Mouse (Mus musculus) thymus, adult 2 months (tissue): ENCODE results near the gene Spaca6.

Experiments used
- CTCF ChIP-seq: fragments of 200-500 bp; IDR thresholded peaks from 2 replicates; pipeline ENCODE4 v1.5.1; 2012; ENCODE audit warnings: mild to moderate bottlenecking, control low read depth, low read length, moderate library complexity, borderline replicate concordance; ENCODE audit not compliant: control insufficient read depth, poor library complexity, insufficient read depth; ENCODE audit errors: extremely low read depth
- POLR2A ChIP-seq: fragments of 200-500 bp; IDR thresholded peaks from 2 replicates; pipeline ENCODE4 v1.6.1; 2012; ENCODE audit warnings: mild to moderate bottlenecking, low read length, control low read depth, moderate library complexity; ENCODE audit not compliant: control insufficient read depth, poor library complexity, insufficient read depth; ENCODE audit errors: extremely low read depth

- TF ChIP-seq POLR2A (no peak), CTCF (no peak)
Measured at GRCm38 (mm10) chr17:17826751-17827657, at the start of gene Spaca6.
